Mouse (Mus musculus): ENCODE data around the gene Cdk6.
"Not testable (repeated sequence)": the region's sequence is repeated elsewhere in the genome, so short reads cannot be mapped to it uniquely, and the experiment has no call there.

Gene Cdk6

DNA sequence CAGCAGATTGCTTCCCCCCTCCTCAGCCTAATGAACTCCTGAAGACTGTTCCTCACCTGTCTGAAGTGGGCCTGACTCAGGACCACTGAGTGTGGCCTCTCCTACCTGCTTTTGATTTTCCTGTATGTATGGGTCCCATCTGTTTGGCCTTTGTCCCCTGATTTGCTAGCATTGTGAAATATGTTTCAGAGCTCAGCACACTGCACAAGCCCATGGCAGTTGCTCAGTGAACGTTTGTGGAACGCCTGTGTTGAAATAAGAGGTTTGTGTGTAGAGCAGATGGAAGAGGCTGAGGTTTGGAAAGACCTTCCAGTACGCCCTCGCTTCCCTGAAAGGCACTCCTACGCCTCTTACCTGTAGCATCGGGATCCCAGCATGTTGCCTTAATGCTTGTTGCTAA, 98.1 kb downstream of the Cdk6 start:
- not testable (repeated sequence) for DNase-seq

- DNase-seq: not testable (repeated sequence)
Measured at GRCm38 (mm10) chr5:3442524-3442923, 101.2 kb downstream of the Cdk6 start.

- DNase-seq: not testable (repeated sequence)
Measured at GRCm38 (mm10) chr5:3451233-3451632, 109.9 kb downstream of the Cdk6 start.

- not testable (repeated sequence) for DNase-seq
Measured at GRCm38 (mm10) chr5:3453946-3454345, 112.7 kb downstream of the Cdk6 start.

DNA sequence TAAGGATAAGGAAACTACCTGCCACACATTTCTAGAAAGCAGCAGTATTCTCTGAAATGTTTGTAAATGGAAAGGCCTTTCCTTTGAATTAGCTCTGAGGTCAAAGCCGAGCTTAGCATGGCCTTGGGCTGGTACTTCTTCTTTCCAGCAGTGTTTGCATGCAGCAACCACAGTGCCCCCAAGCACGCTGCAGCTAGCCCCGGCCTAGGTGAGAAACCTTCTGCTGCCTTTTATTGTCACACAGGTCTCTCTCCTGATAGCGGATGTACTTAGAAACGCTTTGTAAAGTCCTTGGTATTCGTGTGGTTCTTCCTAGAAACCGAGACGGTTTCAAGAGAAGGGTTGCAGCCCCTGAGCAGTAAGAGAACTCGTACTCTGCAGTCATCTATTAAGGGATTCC, 119.6 kb downstream of the Cdk6 start:
- no peak for DNase-seq

DNA sequence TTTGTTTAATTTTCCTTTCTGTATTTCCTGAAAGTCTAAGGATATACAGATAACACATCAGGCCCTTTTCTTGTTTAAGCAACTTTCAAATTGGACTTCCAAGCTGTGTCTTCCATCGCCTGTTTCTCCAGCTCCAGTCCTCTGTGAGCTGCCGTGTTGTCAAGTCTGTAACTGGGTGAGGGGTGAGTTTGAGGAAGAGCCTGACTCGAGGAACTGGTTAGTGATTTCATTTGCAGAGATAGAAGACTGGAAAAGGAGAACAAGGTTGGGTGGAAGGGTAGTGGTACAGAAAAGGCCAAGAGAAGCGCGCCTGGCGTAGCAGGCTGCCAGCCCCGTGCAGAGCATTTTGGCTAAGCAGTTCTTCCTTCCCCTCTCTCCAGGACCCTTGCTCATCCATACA, 120.1 kb downstream of the Cdk6 start:
- DNase-seq: no peak

GRCm38 (mm10) chr5:3462897-3463757, 121.8 kb downstream of the Cdk6 start:
- DNase-seq: no peak

DNA sequence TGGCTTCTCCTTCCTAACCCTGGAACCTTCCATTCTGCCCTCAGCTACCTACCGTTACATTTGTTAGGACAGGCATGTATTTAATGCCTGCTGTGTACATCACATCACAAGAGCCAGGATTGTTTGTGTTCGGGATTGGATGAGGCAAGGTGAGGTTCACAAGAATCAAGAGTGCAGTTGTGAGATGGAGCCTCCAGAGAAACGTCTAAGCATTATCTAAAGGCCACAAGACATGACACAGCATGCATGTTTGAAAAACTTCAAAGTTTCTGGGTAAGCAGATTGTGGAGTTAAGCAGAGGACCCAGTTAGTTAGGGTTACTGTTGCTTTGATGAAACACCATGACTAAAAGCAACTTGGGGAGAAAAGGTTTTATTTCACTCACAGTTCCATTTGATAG, 122.5 kb downstream of the Cdk6 start:
- DNase-seq: no peak

DNA sequence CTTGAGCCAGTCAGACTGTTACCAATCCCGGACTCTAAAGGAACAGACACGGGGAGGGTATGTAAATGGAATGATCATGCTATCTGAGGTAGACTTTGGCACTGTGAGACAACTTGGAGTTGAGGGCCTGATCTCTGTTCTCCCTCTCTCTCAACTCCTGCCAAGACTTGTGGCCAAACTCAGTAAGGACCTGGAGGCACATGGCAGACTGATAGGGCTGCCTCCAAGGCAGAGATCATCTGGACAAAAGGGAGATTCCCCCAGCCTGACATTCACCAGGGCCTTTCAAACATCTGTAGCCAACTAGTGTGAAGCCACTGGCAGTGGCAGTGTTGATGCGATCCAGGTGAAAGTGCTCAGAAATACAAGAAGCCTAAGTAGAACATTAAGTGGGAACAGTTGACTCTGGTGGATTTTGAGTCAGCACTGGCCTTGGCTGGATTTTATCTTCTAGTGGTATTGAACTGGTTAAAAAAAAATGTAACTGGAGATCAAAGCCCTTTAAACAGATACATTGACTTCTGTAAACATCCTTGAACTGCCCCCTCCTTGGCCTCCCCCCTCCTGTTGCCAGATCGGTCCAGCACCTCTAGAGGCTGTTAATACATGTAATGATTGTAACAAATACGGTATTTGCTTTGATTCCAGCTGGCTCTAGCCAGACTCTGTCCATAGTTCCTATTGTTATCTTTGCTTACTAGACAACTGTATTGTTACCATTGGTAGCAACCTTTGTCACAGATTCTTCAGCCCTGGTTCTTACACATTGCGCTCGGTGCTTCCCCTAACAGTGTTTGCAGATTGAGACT, 125.0 kb downstream of the Cdk6 start:
- no peak for DNase-seq

DNA sequence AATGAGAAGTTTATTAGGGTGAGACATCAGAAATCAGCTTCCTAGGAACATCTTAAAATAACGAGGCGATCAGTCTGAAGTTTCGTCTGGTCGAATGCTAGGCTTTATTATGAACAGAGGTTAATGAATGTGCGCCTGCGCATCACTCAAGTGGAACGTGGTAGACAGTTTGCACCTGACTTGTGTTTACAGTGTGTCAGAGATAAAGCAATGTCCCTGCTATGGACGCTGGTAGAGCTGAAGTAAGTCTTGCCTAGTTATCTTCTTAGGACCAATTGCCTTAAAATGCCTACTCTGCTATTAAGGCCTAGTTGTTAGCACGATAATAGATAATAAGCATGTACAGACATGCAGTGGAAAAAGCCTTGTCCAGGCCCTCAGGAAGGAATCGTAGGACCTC, 129.6 kb downstream of the Cdk6 start:
- no peak for DNase-seq

- DNase-seq: no peak
Measured at GRCm38 (mm10) chr5:3472311-3473156, 131.2 kb downstream of the Cdk6 start.

DNA sequence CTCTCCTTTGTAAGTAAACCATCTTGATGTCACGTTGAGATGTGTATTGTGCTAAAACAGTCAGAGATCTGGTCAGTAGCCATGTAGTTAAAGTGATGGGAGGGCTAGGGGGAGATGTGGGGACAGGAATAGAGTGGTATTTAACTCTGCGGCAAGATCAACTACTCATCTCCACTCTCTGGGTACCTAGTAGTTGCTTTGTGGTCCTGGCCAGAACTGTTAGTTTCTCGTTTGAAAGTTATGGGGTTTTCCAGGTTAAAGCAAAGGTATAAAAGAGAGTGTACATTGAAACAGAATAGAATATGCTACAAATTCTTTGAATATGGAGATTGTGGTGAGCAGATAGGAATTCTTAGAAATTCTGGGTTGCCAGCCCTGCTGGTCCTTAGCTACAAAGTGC, 136.4 kb downstream of the Cdk6 start:
- DNase-seq: no peak

DNA sequence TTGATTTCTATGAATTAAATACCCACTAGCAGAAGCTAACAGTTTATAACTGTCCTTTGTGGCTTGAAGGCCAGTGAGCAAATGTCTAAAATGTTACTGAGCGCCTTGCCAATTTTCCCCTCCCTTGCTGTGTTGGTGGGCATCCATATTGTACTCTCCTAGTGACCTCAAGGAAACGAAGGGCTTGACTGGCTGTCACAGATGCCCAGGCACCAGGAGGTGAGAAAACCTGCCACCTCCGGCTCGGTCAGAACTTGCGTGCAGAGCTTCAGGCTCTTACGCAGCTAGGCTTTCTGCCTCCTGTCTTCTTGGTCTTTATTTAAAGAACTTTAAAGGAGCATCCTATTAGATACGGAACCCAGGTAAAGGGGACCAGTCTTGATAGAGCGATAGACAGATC, 136.9 kb downstream of the Cdk6 start:
- DNase-seq: no peak

- no peak for DNase-seq
Measured at GRCm38 (mm10) chr5:3479016-3479795, 137.9 kb downstream of the Cdk6 start.

DNA sequence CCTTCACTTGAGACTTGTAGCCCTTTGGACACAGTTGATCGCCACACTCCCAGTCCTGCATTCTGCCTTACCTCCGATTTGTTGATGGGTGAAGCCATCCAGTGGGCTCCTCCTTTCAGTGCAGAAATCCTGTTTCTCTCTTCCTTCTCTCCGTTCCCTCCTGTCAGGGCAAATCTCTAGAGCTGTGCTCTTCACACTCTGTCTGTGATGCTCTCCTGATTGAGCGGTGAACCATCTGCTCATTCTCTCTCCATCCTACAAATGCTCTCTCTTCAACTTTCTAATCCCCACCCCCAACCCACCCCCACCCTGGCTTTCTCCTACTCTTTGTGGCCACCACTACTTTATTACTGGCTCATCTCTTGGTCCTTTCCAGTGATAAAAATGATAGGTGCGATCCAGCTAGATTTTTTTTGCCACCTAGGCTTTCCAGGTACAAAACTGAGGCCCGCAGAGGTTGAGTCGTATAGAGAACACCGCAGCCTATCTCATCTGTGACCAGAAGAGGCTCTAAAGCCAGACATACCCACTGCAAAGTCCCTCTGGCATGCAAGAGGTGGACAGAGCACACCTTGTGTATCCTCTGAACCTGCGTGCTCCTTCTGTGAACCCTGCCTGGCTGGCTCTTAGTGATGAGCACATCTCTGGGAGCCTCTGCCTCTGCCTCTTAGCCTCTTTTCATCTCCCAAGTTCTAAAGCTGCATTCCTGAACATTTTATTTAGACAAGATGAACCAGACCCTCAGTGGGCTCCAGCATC, 139.5 kb downstream of the Cdk6 start:
- no peak for DNase-seq

DNA sequence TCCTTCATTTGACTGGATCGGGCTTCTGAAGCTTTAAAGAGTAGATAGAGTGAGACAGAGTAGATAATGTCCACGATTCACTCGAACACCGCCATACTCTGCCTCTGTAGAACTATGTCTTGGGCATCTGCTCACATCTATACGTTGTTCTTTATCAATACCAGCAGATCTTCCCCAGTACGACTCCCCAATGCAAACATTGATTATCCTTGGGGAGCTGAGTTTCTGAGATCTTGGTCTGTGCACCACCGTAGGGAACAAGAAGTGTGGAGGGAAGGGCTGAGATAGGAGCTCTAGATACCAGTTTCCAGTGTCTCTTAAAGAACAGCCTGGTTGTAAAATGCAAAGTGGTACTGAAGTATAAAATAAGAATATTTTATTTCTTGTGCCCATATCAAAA, 141.2 kb downstream of the Cdk6 start:
- no peak for DNase-seq

DNA sequence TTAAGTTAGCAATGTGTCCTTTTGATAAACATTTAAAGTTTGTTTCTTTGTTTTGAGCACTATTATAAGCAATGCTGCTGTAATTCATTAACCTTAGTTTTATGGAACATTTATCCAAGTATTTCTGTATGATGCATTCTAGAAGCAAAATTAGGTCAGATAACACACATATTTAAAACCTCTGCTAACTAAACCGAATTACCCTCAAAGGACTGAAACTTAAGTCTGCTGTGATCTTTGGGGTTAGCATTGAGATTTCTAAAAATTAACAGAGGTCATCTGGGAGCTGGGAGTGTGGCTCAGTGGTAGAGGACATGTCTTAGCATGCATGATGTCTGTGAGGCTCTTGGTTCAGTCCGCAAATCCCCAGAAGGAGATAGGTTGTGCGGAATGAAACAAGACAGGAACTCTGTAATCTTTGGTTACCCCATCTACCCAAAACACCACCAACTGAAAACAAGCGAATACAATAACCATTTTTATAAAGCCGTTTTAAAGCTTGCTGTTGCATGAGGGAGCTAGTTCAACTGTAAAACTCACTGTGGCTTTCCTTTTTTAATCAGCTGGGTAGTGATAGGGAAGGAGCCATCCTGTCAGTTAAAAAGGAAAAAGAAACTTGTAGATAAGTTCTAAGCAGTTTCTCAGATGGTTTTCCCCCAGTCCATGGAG, 141.9 kb downstream of the Cdk6 start:
- no peak for DNase-seq

- DNase-seq: no peak
Measured at GRCm38 (mm10) chr5:3486579-3487282, 145.4 kb downstream of the Cdk6 start.

GRCm38 (mm10) chr5:3488146-3488774, 147.0 kb downstream of the Cdk6 start:
- no peak for DNase-seq

GRCm38 (mm10) chr5:3490358-3490757, 149.1 kb downstream of the Cdk6 start:
- DNase-seq: no peak

Measured in right cerebral cortex, postnatal 14 days (tissue).